Mouse (Mus musculus): ENCODE data around the gene Atf7.

Atf7 gene

GRCm38 (mm10) chr15:102499851-102500250 is 125.4 kb downstream of the Atf7 start:
- DNase-seq (ENCODE audit: low read depth, low spot score), result no peak

- DNase-seq (ENCODE audit: low read depth, low spot score), result peak; percentile 44
Observed at GRCm38 (mm10) chr15:102499370-102499769, 125.9 kb downstream of the Atf7 start.

- DNase-seq (ENCODE audit: low read depth, low spot score), result no peak
Observed at GRCm38 (mm10) chr15:102498322-102498721, 126.9 kb downstream of the Atf7 start.

GRCm38 (mm10) chr15:102487664-102488063 is 137.6 kb downstream of the Atf7 start:
- no peak for DNase-seq (ENCODE audit: low read depth, low spot score)

- no peak for DNase-seq (ENCODE audit: low read depth, low spot score)
Observed at GRCm38 (mm10) chr15:102485853-102486252, 139.4 kb downstream of the Atf7 start.

GRCm38 (mm10) chr15:102483136-102483535 is 142.1 kb downstream of the Atf7 start:
- no peak for DNase-seq (ENCODE audit: low read depth, low spot score)

Measured in A20 (cell line).